Mouse (Mus musculus): ENCODE data around the gene Ikzf2.

The Ikzf2 gene

GRCm38 (mm10) chr1:69599074-69599772 lies 87.8 kb downstream of the Ikzf2 start:
- DNase-seq (ENCODE audit: low spot score), result no peak

DNA sequence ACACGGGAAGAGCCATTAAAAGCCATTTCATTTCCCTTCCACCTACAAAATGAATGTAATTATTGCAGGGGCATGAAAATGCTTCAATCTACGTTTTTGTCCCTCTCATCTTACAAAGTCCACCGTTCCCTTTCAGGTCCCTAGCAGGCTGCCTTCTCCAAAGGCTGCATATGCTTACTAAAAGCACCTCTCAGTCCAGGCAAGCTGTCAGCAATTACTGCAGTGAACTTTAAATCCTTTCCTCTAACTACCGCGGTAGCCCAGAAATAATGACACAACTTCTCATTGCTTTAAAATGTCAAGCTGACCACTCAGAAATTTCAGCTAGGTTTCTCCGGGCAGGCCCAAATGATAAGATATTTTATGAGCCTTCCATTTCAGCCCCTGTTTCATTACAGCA lies 95.2 kb downstream of the Ikzf2 start:
- no peak for DNase-seq (ENCODE audit: low spot score)

GRCm38 (mm10) chr1:69591328-69591801 lies 95.7 kb downstream of the Ikzf2 start:
- no peak for DNase-seq (ENCODE audit: low spot score)

GRCm38 (mm10) chr1:69585546-69585945 lies 101.5 kb downstream of the Ikzf2 start:
- DNase-seq (ENCODE audit: low spot score), result no peak

- DNase-seq (ENCODE audit: low spot score), result no peak
Measured at GRCm38 (mm10) chr1:69583932-69584659, 102.9 kb downstream of the Ikzf2 start.

DNA sequence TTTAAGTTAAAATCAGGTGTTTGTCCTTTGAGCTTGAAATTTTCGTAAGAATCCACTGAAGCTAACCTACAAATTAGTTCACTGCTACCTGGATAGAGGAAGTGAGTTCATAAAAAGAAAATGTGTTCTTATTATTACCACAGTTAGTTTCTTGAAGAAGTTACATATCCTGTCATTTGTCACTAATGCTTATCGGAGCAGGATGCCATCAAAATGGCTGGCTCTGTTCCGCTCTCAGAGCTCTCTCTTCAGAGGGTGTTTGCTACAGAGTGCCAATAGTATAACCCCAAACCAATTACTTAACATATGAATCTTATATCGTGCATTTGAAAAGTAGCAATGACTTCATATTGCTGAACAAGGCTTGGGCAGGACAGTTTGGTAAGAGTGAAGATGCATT lies 108.1 kb downstream of the Ikzf2 start:
- DNase-seq (ENCODE audit: low spot score), result no peak

- no peak for DNase-seq (ENCODE audit: low spot score)
Measured at GRCm38 (mm10) chr1:69559443-69560090, 127.5 kb downstream of the Ikzf2 start.

GRCm38 (mm10) chr1:69555636-69556151 lies 131.4 kb downstream of the Ikzf2 start:
- no peak for DNase-seq (ENCODE audit: low spot score)

GRCm38 (mm10) chr1:69549987-69550386 lies 137.1 kb downstream of the Ikzf2 start:
- DNase-seq (ENCODE audit: low spot score), result no peak

DNA sequence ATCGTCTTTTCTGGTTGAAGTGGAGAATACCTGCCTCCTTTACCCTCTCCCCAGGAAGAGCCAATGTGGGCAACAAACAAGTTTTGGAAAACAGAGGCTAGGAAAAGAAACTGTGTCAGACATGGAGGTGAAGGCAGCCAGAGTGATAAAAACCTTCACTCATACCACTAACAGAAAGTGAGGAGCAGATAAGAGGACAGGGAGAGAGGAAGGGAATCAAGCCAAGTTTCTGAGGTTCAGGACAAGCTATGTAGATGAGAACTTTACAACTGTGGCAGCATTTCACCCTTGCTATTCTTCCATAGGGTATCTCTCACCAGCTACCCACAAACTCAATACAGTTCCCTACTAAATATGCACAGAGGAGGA lies 141.2 kb downstream of the Ikzf2 start:
- DNase-seq (ENCODE audit: low spot score), result no peak

- DNase-seq (ENCODE audit: low spot score), result no peak
Measured at GRCm38 (mm10) chr1:69545217-69545884, 141.7 kb downstream of the Ikzf2 start.

DNA sequence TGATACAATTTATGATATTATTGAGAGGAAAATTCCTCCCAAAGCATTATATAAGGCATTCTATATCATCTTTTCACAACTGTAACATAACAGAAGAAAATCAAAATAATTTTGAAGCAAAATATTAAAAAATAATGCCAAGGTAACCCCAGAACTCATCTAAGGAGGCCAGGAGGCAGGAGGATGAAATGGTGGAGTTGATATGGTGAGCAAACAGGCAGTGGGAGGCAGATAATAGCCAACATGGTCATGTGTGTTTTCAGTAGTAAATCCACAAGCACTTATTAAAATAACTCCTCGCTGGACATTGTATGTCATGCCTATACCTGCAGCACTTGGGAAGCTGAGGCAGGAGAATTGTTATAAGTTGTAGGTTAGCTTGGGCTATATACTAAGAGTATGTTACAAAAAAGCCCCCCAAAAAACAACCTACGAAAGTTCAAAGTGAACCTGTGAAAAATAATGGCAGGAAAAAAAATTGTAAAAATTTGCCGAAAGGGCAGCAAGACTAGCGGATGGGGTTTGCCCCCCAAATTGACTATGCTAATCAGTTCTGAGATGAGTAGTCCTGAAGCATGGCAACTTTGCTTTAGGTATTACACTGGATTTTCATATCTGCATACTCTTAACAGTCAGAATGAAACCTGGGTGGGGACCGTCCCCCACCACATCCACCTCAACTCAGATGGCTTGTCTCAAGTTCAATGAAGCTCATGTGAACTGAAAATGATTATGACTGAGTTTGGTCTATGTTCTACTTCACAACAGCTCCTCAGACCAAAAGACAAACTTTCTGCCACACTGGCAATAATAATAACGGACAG lies 143.1 kb downstream of the Ikzf2 start:
- DNase-seq (ENCODE audit: low spot score), result no peak

DNA sequence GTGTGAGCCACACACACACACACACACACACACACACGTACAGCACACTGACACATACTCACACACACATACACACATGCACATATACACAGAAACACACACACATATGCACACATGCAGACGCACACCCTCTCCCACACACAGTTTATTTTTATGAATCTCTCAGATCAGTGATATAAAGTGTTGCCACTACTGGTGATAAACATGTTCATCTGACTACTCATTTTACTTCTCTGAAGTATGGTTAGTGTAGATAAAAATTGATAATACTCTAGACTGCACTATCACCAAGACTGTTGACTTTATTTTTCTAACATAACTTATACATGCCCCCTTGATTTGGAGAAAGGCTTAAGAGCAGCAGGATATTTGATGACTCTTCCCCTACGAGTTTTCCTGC lies 144.5 kb downstream of the Ikzf2 start:
- no peak for DNase-seq (ENCODE audit: low spot score)

GRCm38 (mm10) chr1:69538663-69539062 lies 148.4 kb downstream of the Ikzf2 start:
- DNase-seq (ENCODE audit: low spot score), result no peak

GRCm38 (mm10) chr1:69537619-69538018 lies 149.4 kb downstream of the Ikzf2 start:
- no peak for DNase-seq (ENCODE audit: low spot score)

DNA sequence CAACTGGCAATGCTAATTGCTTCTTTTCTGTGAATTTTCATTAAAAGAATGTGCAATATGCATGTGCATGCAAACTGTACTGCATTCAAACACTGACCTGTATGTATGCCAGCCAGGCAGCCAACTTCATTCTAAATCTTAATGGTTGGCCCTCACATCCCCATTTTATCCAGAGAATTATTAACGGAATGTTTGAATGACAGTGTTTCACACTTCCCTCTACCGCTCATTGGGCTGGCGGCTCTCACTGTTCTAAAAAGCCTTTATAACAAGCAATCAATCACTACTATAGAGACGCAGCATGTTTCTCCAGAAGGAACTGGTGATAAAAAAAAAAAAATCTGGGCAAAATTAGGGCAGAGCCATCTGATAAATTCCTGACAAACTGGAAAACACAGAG lies 151.5 kb downstream of the Ikzf2 start:
- DNase-seq (ENCODE audit: low spot score), result no peak

- DNase-seq (ENCODE audit: low spot score), result no peak
Measured at GRCm38 (mm10) chr1:69533048-69533447, 154.0 kb downstream of the Ikzf2 start.

GRCm38 (mm10) chr1:69528696-69529095 lies 158.3 kb downstream of the Ikzf2 start:
- DNase-seq (ENCODE audit: low spot score), result no peak

GRCm38 (mm10) chr1:69521656-69522055 lies 165.4 kb downstream of the Ikzf2 start:
- no peak for DNase-seq (ENCODE audit: low spot score)

DNA sequence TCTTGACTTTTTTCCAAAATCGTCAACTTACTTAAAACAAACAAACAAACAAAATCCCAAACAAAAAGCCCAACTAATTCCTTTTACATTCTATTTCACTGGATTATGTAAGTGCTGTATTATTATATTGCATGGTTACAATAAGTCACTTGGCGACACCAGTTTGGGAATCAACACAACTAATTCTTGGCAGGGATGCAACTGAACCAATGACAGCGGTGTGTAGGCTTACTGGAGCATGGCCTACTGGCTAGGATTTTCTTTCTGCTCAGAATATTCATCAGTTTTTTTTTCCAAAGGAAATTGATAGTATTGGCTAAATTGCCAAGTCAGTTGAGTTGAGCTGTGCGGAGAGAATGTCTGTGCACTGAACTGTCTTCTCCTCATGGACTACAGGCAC lies 167.7 kb downstream of the Ikzf2 start:
- no peak for DNase-seq (ENCODE audit: low spot score)

DNA sequence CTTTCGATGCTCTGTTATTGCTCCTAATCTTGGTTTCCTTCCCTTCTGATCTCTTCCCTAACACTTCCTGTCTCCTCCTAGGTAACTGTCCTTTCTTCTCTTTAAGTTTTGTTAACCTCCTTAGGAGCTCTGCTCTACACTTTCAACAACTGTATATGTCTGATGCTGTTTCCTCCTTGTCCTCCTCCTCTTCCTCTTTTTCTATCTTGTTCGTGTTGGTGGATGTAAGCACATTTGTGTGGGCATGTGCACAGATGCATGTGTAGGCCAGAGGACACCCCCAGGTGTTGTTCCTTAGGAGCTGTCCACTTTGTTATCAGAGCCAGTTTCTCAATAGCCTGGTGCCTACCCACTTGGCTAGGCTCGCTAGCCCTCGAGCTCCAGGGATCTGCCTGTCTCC lies 169.0 kb downstream of the Ikzf2 start:
- DNase-seq (ENCODE audit: low spot score), result no peak

Data from retina, embryonic 14.5 days (tissue).